Mouse (Mus musculus) kidney, adult 2 months (tissue): ENCODE measurements around the gene Coa5.

ENCODE experiments used
- CTCF ChIP-seq: fragments of 200-500 bp; conservative IDR thresholded peaks from 2 replicates; pipeline ENCODE4 v1.5.1; 2011; ENCODE audit warnings: low read depth, mild to moderate bottlenecking, control low read depth, low read length, moderate library complexity, mixed read lengths; ENCODE audit not compliant: insufficient read depth, insufficient read length
- POLR2A ChIP-seq: fragments of 200-500 bp; IDR thresholded peaks from one replicate; pipeline ENCODE4 v1.6.1; 2011; ENCODE audit warnings: low read depth, low read length, control low read depth

GRCm38 (mm10) chr1:37376177-37376576 is 53.7 kb downstream of the Coa5 start:
- TF ChIP-seq CTCF (no peak), POLR2A (no peak)
